Mouse (Mus musculus) lung, postnatal 0 days (tissue): ENCODE results near the gene Lsm3. TPM values are rescaled to one million over a fixed set of nuclear protein-coding genes. Genes with fewer than 3 reads are reported as not detected.
"Not testable (repeated sequence)": the region's sequence is repeated elsewhere in the genome, so short reads cannot be mapped to it uniquely, and the experiment has no call there.

ENCODE experiments used
- ATAC-seq: fragments of 200-750 bp; cut with Nextera tagmentation; 2 replicates; pipeline ENCODE4 v1.8.0; 2017; ENCODE audit warnings: moderate library complexity
- DNase-seq: peaks from one replicate; pipeline ENCODE4 v3.0.0-alpha.2; 2016; ENCODE audit warnings: low spot score
- H3K27ac ChIP-seq: fragments of 300-500 bp; sonication (generic); 2 replicates; pipeline ENCODE4 v1.5.1; 2014; ENCODE audit warnings: antibody characterized with exemption, mild to moderate bottlenecking, low read length, mixed read lengths
- H3K27me3 ChIP-seq: fragments of 300-500 bp; sonication (generic); replicated peaks from 2 replicates; pipeline ENCODE4 v1.6.1; 2014; ENCODE audit warnings: low read length, mixed read lengths; ENCODE audit not compliant: insufficient read depth
- H3K36me3 ChIP-seq: fragments of 300-500 bp; sonication (generic); 2 replicates; pipeline ENCODE4 v1.6.1; 2014; ENCODE audit warnings: low read length, mixed read lengths; ENCODE audit not compliant: insufficient read depth
- H3K4me1 ChIP-seq: fragments of 300-500 bp; sonication (generic); 2 replicates; pipeline ENCODE4 v1.6.1; 2014; ENCODE audit warnings: antibody characterized with exemption, low read depth, low read length, mixed read lengths; ENCODE audit not compliant: insufficient read depth
- H3K4me2 ChIP-seq: fragments of 300-500 bp; sonication (generic); replicated peaks from 2 replicates; pipeline ENCODE4 v1.6.1; 2014; ENCODE audit warnings: low read depth, mild to moderate bottlenecking, low read length, moderate library complexity, mixed read lengths
- H3K4me3 ChIP-seq: fragments of 300-500 bp; sonication (generic); 2 replicates; pipeline ENCODE4 v1.5.1; 2014; ENCODE audit warnings: low read depth, low read length
- H3K9ac ChIP-seq: fragments of 300-500 bp; sonication (generic); replicated peaks from 2 replicates; pipeline ENCODE4 v1.6.1; 2014; ENCODE audit warnings: low read depth, mild to moderate bottlenecking
- H3K9me3 ChIP-seq: fragments of 300-500 bp; sonication (generic); 2 replicates; pipeline ENCODE4 v1.6.1; 2016; ENCODE audit warnings: low read length, mixed read lengths
- CTCF ChIP-seq: IDR thresholded peaks from 2 replicates; pipeline ENCODE4 v1.5.1; 2016; ENCODE audit warnings: antibody characterized with exemption, mild to moderate bottlenecking
- EP300 ChIP-seq: IDR thresholded peaks from 2 replicates; pipeline ENCODE4 v1.6.1; 2016; ENCODE audit warnings: antibody characterized with exemption, mild to moderate bottlenecking, control low read depth
- WGBS: fragments of 180-500 bp; shearing (Covaris S2); extraction: QIAGEN DNeasy Blood & Tissue Kit; methylation state at CpG from one replicate; pipeline ENCODE4 v1.1.7; 2014; 5-methylcytosine and 5-hydroxymethylcytosine counted together
- polyA plus RNA-seq: library from polyadenylated mRNA; unstranded; fragments of >200 nt; fragmentation: Nextera tagmentation; extraction: Ambion mirVana; gene quantifications from 2 replicates; pipeline ENCODE4 v1.2.1, GENCODE M21; 2015

The Lsm3 gene
- 94.1 and 101 TPM in 2 replicates for polyA plus RNA-seq

DNA sequence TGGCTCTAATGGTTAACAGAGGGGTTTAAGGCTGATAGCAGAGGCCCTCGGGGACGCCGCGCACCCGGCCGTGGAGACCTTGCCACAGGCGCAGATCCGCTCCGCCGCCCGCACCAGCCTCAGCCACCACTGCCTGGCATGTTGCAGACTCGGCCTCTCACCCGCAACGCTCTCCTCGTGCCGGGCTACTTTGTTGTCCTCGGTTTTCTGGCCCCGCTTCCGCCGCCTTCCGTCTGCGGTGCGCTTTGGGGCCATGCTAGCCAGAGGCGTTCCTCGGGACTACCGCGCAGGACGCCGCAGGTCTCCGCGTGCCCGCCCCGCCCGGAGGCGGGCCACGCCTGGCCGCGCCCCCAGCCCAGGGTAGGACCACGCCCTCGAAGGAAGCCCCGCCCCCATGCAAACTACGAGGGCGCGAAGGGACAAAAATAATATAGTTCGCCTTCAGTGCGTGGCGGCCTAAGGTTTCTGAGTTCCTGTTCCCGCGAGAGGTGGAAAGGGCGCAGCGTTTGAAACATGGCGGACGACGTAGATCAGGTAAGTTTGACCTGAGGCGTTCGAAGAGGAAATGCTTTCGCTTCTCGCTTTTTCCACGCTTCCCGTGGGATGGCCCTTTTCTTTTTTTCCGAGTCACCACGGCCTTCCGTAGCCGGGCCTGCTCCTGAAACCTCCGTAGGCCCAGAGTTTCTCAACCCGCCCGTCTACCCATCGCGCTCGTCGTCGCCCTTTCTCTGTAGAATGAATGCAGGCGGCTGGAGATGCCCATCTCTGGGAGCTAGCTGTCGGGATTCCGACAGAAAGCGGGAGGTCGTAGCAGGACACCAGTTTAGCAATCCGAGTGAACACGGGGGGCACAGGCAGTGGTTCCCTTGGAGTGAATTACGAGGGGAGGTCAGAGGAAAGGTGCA lies at the start of gene Lsm3, which contains the start of gene Xpc:
Lsm3 (plus strand) TSS at position 384 of the 905 bp plus-strand sequence.
Xpc (minus strand) TSS at position 344 of the 905 bp plus-strand sequence.
- Histone ChIP-seq H3K4me2 (peak within 1 kb of the TSS; percentile 77), H3K4me3 (peak within 1 kb of the TSS; percentile 59), H3K27me3 (no peaks in the 10 kb centered on the region), H3K9ac (peak within 1 kb of the TSS; percentile 78), H3K4me1 (peaks cover 4% of the 10 kb centered on the region; the same call in 1 of the 2 replicates), H3K27ac (peak within 1 kb of the TSS; percentile 81), H3K36me3 (peaks cover 9% of the 10 kb centered on the region; the same call in 1 of the 2 replicates), H3K9me3 (no peaks in the 10 kb centered on the region)
- TF ChIP-seq CTCF (peak; percentile 32), EP300 (peak; percentile 68)
- WGBS = under 1% methylated on average over 78 of the region's 80 CpGs
- ATAC-seq (peak; percentile 99), DNase-seq (peak; percentile 97)

GRCm38 (mm10) chr6:91467106-91467505 lies 48.6 kb upstream of the Lsm3 start:
- WGBS = 87% methylated on average over 1 of the region's 1 CpGs
- ATAC-seq = no peak
- H3K9me3 ChIP-seq = no peaks in the 10 kb centered on the region

GRCm38 (mm10) chr6:91470712-91471111 lies 45.0 kb upstream of the Lsm3 start:
- Histone ChIP-seq H3K36me3 (peaks cover 5% of the 10 kb centered on the region; the same call in 1 of the 2 replicates), H3K27me3 (no peaks in the 10 kb centered on the region), H3K27ac (no peak overlapping the region), H3K4me3 (no peak overlapping the region), H3K4me2 (no peak overlapping the region), H3K9ac (no peak overlapping the region), H3K9me3 (no peaks in the 10 kb centered on the region), H3K4me1 (peaks cover 7% of the 10 kb centered on the region)
- TF ChIP-seq CTCF (no peak), EP300 (no peak)
- 78% methylated on average over 2 of the region's 2 CpGs for WGBS
- ATAC-seq (no peak), DNase-seq (no peak)

More at GRCm38 (mm10) chr6:91467106-91467505, 48.6 kb upstream of the Lsm3 start:
- no peak overlapping the region for H3K4me2 ChIP-seq
- no peak overlapping the region for H3K9ac ChIP-seq
- H3K27ac ChIP-seq = no peak overlapping the region
- TF ChIP-seq CTCF = no peak
- no peak for TF ChIP-seq EP300
- DNase-seq = no peak
- no peaks in the 10 kb centered on the region for H3K4me1 ChIP-seq
- no peak overlapping the region for H3K4me3 ChIP-seq
- H3K27me3 ChIP-seq = no peaks in the 10 kb centered on the region
- peaks cover 12% of the 10 kb centered on the region for H3K36me3 ChIP-seq

GRCm38 (mm10) chr6:91471427-91471826 lies 44.3 kb upstream of the Lsm3 start:
- not testable (repeated sequence) for H3K9ac ChIP-seq, H3K4me2 ChIP-seq, H3K9me3 ChIP-seq, H3K4me3 ChIP-seq, H3K27ac ChIP-seq, H3K27me3 ChIP-seq, DNase-seq, ATAC-seq, H3K36me3 ChIP-seq, H3K4me1 ChIP-seq
- 93% methylated on average over 3 of the region's 3 CpGs for WGBS

DNA sequence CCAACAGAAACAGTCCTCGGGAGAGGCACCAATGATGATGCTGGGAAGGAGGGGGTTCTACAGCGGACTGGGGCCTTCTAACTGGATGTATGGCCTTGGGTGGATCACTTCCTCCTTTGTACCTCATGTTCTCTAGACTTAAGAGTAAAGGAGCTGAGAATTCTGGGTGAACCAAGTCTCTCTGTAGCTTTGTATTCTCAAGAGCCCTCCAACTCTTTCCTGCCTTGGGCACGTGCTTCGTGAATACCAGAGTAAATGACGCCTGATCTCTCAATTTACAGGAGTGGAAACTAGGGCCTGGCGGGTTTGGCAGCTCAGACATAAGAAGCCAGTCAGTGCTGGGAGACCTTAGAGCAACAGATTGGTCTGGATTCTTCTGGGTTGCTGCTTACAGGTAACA lies 43.4 kb upstream of the Lsm3 start:
- H3K27ac ChIP-seq = peak overlapping the region; percentile 78
- peak; percentile 4; the same call in 1 of the 2 replicates for ATAC-seq

More for the DNA sequence above, 43.4 kb upstream of the Lsm3 start:
- Histone ChIP-seq H3K9ac (peak overlapping the region; percentile 54), H3K27me3 (no peaks in the 10 kb centered on the region), H3K9me3 (no peaks in the 10 kb centered on the region), H3K4me2 (peak overlapping the region; percentile 87), H3K36me3 (no peaks in the 10 kb centered on the region), H3K4me3 (peak overlapping the region; percentile 78; the same call in 1 of the 2 replicates), H3K4me1 (peaks cover 7% of the 10 kb centered on the region)
- peak; percentile 80 for DNase-seq
- 26% methylated on average over 6 of the region's 6 CpGs for WGBS
- TF ChIP-seq EP300 = peak; percentile 36
- no peak for TF ChIP-seq CTCF
